Mouse (Mus musculus): ENCODE measurements at regions not wholly inside any gene's neighbourhood (a gene's known extent, or its start where the extent isn't known, plus 50 kb on each side); places are given as distances from the start of the nearest gene placed in this dataset.

- in situ Hi-C loops (cut with MseI, MboI): no loop called here
Observed at GRCm38 (mm10) chr17:45240963-45241543, 192.5 kb downstream of the Cdc5l start.

- in situ Hi-C loops (cut with MseI, MboI): no loop called here
Observed at GRCm38 (mm10) chr17:45240545-45240944, 193.0 kb downstream of the Cdc5l start.

- in situ Hi-C loops (cut with MseI, MboI): no loop called here
Observed at GRCm38 (mm10) chr17:45237246-45237645, 196.3 kb downstream of the Cdc5l start.

GRCm38 (mm10) chr17:45235401-45235800, 198.1 kb downstream of the Cdc5l start:
- in situ Hi-C loops (cut with MseI, MboI): no loop called here

GRCm38 (mm10) chr17:45232874-45233273, 200.7 kb downstream of the Cdc5l start:
- in situ Hi-C loops (cut with MseI, MboI): no loop called here

- in situ Hi-C loops (cut with MseI, MboI): no loop called here
Observed at GRCm38 (mm10) chr17:45227190-45227589, 206.3 kb downstream of the Cdc5l start.

GRCm38 (mm10) chr17:45226486-45226885, 207.1 kb downstream of the Cdc5l start:
- in situ Hi-C loops (cut with MseI, MboI): no loop called here

- in situ Hi-C loops (cut with MseI, MboI): no loop called here
Observed at GRCm38 (mm10) chr17:45221625-45222024, 211.9 kb downstream of the Cdc5l start.

GRCm38 (mm10) chr17:45217126-45217525, 216.4 kb downstream of the Cdc5l start:
- in situ Hi-C loops (cut with MseI, MboI): no loop called here

- in situ Hi-C loops (cut with MseI, MboI): no loop called here
Observed at GRCm38 (mm10) chr17:45215067-45216049, 218.2 kb downstream of the Cdc5l start.

- in situ Hi-C loops (cut with MseI, MboI): no loop called here
Observed at GRCm38 (mm10) chr17:45210984-45211383, 222.6 kb downstream of the Cdc5l start.

GRCm38 (mm10) chr17:45209387-45209663, 224.2 kb downstream of the Cdc5l start:
- in situ Hi-C loops (cut with MseI, MboI): no loop called here

- in situ Hi-C loops (cut with MseI, MboI): no loop called here
Observed at GRCm38 (mm10) chr17:45208596-45209386, 224.7 kb downstream of the Cdc5l start.

GRCm38 (mm10) chr17:45195779-45196178, 237.8 kb downstream of the Cdc5l start:
- in situ Hi-C loops (cut with MseI, MboI): no loop called here

- in situ Hi-C loops (cut with MseI, MboI): no loop called here
Observed at GRCm38 (mm10) chr17:45194786-45195281, 238.7 kb downstream of the Cdc5l start.

- in situ Hi-C loops (cut with MseI, MboI): no loop called here
Observed at GRCm38 (mm10) chr17:45193456-45194025, 240.0 kb downstream of the Cdc5l start.

GRCm38 (mm10) chr17:45187402-45187801, 246.1 kb downstream of the Cdc5l start:
- in situ Hi-C loops (cut with MseI, MboI): no loop called here

GRCm38 (mm10) chr17:45176340-45176739, 257.2 kb downstream of the Cdc5l start:
- in situ Hi-C loops (cut with MseI, MboI): no loop called here

- in situ Hi-C loops (cut with MseI, MboI): no loop called here
Observed at GRCm38 (mm10) chr17:45169257-45169994, 264.1 kb downstream of the Cdc5l start.
